Mouse (Mus musculus): ENCODE data around the gene Gm30191.
"Not testable (repeated sequence)": the region's sequence is repeated elsewhere in the genome, so short reads cannot be mapped to it uniquely, and the experiment has no call there.

Gene Gm30191

DNA sequence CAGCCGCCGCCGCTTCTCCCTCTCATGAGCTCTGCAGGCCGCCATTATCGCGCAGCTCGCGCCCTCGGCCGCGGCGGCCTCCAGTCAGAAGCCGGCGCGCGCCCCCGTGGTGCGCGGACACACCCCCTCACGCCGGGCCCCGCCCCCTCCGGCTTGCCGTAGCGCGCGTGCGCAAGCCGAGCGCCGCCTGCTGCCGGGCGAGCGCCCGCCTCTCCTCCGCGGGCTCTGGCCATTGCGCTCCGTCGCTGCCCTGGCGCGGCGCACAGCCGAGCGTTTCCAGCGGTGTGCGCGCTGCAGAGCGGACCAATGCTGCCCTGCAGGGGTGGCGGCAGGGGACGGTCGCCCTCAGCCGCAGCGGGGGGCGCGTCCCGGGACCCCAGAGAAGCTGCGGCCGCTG lies 40.4 kb downstream of the Gm30191 start:
- DNase-seq (ENCODE audit: low spot score), result peak; percentile 99

DNA sequence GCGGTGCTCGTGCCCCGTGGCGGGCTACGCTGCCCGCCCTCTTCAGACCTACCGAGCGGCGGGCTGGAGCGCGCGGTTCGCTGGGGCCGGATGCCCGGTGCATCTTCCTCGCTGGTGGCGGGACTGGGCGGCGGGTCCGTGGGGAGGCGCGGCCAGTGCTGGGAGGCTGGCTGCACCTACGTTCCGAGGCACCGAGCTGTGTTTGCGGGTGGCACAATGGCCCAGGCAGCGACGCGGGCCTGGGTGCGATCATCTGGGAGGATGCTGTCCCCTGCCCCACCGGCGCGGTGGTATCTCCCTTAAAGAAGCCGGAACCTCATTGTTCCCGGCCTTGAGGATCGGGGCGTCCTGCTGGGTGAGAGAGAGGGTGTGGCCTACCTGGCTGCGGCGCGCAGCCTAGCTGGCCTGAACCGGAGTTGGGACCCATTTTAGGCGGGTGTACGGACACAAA lies 40.9 kb downstream of the Gm30191 start, which contains the start of gene Pdik1l:
Gene Pdik1l (minus strand): TSS at position 321 of the 451 bp plus-strand sequence.
- DNase-seq (ENCODE audit: low spot score), result peak; percentile 55

- no peak for DNase-seq (ENCODE audit: low spot score)
These were observed 41.9 kb downstream of the Gm30191 start for GRCm38 (mm10) chr4:134288397-134289256.

GRCm38 (mm10) chr4:134292067-134292466 lies 45.3 kb downstream of the Gm30191 start:
- peak; percentile 77 for DNase-seq (ENCODE audit: low spot score)

- DNase-seq (ENCODE audit: low spot score), result no peak
These were observed 46.4 kb downstream of the Gm30191 start for GRCm38 (mm10) chr4:134293061-134293691.

- DNase-seq (ENCODE audit: low spot score), result no peak
These were observed 47.0 kb downstream of the Gm30191 start for GRCm38 (mm10) chr4:134293692-134294163.

DNA sequence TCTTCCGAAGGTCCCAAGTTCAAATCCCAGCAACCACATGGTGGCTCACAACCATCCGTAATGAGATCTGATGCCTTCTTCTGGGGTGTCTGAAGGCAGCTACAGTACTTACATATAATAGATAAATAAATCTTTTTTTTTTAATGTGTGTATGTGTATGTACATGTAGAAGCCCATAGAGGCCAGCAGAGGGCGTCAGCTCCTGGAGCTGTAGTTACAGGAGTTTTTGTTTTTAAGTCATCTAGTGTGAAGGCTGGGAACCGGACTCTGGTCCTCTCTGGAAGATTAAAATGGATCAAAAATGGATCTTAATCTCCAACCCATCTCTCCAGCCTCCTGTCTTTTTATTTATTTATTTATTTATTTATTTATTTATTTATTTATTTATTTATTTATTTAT lies 49.4 kb downstream of the Gm30191 start:
- not testable (repeated sequence) for DNase-seq (ENCODE audit: low spot score)

DNA sequence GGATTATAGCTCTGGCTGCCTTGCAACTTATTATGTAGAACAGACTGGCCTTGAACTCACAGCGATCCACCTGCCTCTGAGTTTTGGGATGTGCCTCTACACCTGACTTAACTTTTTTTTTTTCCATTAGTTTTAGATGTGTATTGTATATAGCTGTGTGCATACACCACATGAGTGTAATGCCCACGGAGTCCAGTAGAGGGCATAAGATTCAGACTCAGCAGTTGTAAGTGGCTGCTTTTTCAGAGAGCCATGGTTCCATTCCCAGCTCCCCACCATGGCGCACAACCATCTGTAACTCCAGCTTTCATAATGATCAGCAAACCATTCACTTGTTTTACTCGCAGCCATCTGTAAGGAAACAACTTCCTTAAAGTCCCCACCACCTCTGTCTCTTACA lies 49.8 kb downstream of the Gm30191 start:
- DNase-seq (ENCODE audit: low spot score), result no peak

DNA sequence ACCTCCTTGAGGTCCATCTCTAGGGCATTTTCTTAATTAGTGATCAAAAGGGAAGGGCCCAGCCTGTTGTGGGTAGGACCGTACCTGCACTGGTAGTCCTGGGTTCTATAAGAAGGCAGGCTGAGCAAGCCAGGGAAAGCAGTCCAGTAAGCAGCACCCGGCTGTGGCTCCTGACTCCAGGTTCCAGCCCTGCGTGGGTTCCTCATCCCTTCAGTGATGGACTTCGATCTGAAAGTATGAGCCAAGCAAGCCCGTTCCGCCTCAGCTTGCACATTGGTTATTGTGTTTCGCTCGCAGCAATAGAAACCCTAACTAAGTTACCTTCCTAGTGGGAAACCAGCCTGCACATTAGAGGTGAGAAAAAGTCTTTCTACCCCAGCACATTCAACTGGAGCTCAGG lies 50.6 kb downstream of the Gm30191 start:
- DNase-seq (ENCODE audit: low spot score), result no peak

DNA sequence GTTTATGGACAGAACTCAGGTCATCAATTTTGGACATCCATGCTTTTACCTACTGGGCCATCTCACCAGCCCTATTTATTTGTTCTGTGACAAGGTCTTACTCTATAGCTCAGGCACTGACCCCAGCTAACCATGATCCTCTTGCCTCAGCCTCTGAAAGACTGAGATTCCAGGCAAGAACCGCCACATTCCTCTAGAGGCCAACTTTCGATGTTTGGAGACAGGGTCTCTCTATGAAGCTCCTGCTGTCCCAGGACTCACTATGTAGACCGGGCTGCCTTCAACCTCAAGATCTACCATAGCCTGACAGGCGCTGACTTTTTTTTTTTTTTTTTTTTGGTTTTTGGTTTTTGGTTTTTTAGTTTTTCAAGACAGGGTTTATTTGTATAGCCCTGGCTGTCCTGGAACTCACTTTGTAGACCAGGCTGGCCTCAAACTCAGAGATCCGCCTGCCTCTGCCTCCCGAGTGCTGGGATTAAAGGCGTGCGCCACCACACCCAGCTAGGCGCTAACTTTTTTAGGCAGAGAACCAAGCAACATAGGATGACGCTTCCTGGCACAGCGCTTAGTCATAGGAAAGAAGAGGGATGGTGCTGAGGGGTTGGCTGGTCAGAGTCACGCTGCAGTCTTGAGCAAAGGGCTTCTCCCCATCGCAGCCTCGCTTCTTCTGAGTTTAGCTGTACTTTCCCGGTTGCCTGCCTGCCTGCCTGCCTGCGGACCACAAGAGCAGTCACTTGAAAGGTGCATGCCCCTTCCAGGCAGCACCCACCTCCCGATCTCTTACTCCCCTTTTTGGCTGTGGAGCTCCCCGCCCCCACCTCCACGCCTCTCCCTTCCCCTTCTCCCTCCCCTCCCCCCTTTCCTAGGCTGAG lies 52.1 kb downstream of the Gm30191 start:
- no peak for DNase-seq (ENCODE audit: low spot score)

GRCm38 (mm10) chr4:134299498-134299810 lies 52.7 kb downstream of the Gm30191 start:
- no peak for DNase-seq (ENCODE audit: low spot score)
